Mouse (Mus musculus) erythroid progenitor cell, adult 5-6 weeks (primary cell): ENCODE data around the gene Mtor. TPM values are rescaled to one million over a fixed set of nuclear protein-coding genes. Genes with fewer than 3 reads are reported as not detected.

ENCODE experiments used
- ATAC-seq: replicated peaks from 2 replicates; pipeline ENCODE4 v1.8.0; 2016; ENCODE audit warnings: moderate number of reproducible peaks, mild to moderate bottlenecking, moderate TSS enrichment, inconsistent platforms; ENCODE audit not compliant: poor library complexity, low FRiP score, severe bottlenecking
- total RNA-seq, 2 experiments: library from RNA; stranded (forward) in 1 of 2; stranded (reverse) in 1 of 2; fragments of 150-400 nt in 1 of 2; fragments of 186-747, 209-891 nt in 1 of 2; gene quantifications; 2 replicates each; pipeline versions ENCODE4 v1.2.3 to v1.2.4; 2015 to 2017; ENCODE audit warnings: low replicate concordance in 2 of 2

Gene Mtor
- total RNA-seq, 2 experiments from 2014 or later = 22.0 to 34.4 TPM

DNA sequence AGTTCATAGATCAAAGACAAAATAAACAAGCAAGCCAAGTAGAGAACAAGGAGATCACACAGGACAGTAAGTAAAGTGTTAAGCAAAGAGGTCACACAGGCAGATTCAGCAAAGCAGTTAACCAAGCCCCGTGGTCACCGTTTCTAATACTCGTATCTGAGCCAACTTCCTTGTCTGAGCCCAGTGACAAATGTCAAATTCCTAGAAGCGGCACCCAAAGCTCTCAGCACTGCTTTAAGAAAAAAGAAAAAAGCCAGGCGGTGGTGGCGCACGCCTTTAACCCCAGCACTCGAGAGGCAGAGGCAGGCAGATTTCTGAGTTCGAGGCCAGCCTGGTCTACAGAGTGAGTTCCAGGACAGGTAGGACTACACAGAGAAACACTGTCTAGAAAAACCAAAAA lies 138.2 kb downstream of the Mtor start:
- no peak for ATAC-seq

DNA sequence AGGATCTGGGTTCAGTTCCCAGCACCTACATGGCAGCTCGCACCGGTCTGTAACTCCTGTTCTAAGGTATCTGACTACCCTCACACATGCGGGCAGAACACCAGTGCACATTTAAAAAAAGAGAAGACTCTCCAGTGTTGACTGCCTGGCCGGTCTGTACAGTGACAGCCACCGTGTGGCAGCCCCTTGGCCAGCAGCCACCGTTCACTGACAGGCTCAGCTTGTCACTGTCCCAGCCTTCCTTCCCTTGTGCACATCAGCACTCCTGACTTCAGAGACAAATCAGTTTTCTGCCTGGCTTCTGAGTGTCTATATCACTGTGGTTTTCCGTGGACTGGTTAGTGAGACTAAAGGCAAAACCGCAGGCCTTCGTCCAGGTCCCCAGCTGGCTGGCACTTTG lies 140.4 kb downstream of the Mtor start:
- no peak for ATAC-seq

DNA sequence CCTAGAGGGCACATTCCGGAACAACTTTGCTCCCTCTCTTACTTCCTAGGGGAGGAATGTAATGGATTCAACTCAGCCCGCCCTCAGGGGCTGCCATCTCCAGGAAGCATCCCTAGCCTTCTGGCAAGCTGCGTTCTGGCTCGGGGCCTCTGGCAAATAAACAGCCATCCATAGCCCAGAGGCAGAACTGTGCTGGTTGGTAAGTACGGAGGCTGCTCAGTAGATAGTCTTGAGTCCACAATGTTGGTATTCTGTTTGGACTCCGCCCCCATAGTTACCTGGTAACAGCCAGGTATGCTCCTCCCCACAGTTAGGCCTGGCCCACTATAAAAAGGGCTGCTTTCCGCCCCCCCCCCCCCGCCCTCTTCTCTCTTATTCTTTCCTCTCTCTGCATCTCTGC lies 141.2 kb downstream of the Mtor start:
- no peak for ATAC-seq

DNA sequence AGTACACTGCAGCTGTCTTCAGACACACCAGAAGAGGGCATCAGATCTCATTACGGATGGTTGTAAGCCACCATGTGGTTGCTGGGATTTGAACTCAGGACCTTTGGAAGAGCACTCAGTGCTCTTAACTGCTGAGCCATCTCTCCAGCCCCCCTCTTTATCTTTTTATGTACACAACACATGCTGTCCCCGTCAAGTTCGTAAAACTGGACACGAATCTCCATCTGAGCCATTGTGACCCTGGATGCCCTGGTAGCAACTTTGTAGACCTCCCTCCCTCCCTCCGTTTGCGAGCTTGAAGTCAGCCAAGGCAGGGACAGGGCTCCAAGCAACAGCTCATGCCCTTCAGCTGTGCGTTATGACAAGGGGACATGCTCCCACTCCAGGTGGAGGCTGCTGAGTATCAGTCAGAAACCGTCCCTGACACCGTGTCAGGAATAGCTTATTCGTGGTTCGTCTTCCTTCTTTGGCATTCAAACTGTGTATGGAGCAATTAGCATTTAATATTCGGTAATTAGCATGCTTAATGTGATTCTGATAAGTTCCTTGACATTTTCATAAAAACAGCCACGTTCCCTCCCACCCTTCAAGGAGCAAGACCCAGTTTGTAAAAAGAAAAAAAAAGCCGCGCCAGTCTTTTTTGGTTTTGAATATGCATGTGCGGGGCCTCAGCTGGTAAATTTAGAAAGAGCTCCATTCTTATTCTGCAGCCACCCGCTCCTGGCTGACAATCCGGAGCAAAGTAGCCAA lies 142.2 kb downstream of the Mtor start:
- no peak for ATAC-seq

DNA sequence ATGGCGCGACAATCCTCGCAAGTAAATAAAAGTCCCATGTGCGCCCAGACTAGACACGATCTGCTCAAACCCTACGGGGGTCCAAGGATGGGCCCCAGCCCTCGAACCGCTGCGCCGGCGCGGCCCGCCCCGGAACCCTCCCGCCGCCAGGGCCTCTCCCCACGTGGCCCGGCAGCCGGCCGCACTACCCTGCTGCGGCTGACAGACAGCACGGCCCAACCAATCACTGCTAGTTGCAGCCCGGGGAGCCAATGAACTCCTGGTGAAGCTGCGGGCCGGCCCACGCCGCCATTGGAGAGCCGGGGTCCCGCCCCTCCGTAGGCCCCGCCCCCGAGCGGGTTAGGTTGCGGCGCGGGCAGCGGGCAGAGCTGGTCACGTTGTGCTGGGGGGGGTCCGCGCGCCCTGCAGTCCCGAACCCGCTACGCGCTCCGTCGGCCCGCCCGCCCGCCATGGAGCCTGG lies 142.8 kb downstream of the Mtor start, which contains the start of gene Srm:
Gene Srm (plus strand): TSS at position 333 of the 460 bp plus-strand sequence.
- peak; percentile 100 for ATAC-seq

DNA sequence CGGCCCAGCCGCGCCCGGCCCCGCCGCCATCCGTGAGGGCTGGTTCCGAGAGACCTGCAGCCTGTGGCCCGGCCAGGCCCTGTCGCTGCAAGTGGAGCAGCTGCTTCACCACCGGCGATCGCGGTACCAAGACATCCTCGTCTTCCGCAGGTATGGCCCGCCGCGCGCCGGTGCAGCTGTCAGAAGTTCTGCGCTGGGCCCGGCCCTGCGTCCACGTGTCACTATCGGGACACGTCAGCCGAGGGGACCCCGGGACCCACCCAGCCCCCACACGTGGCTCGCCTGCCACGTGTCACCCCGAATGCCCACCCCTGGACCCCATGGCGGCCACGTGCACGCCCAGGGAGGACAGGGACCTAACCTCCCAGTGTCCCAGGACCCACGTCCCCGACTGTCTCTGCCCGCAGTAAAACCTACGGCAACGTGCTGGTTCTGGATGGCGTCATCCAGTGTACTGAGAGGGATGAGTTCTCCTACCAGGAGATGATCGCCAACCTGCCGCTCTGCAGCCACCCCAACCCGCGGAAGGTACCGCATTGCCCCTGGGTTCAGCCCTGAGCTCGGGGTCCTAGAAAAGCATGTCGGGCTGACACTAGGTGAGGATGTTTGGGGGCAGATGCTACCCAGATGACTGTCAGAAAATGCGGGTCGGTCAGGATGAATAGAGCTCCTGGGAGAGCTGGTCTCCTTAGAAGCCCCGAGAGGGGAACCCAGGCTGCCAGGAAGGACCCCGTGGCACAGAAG lies 143.4 kb downstream of the Mtor start:
- 0 out of 2 replicates have a peak, but pooled peaks have one; percentile 2 for ATAC-seq

DNA sequence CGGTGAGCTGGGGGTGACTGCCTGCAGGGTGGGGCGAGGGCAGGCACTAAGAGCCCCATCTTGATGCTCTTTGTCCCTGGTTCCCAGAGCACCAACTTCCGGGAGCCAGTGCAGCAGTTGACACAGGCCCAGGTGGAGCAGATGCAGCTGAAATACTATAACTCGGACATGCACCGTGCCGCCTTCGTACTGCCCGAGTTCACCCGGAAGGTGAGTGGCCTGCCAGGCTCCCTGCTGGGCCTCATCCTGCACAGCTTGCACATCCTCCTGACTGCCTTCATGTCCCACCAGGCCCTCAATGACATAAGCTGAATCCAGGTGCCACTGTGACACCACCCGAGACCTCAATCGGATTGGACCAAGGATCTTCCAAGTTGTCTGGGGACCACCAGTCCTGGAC lies 145.6 kb downstream of the Mtor start:
- no peak for ATAC-seq

DNA sequence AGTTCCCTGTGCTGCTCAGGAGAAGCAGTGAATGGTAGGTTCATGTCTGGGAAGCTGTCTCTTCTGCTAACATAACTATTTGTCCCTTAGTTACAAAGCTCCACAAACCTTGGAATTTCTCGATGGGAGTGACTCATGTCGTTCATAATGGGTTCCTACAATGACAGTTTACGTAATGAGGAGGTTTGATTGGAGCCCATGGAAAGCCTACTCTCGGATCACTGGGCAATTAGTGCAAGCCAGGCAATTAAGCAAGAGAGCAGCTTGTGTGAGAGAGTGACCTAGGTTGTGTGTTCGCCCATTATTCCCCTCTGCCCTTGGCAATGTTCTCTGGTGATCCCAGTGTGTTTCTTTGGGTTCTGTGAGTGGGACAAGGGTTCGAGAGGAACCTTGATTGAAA lies 147.5 kb downstream of the Mtor start:
- no peak for ATAC-seq

DNA sequence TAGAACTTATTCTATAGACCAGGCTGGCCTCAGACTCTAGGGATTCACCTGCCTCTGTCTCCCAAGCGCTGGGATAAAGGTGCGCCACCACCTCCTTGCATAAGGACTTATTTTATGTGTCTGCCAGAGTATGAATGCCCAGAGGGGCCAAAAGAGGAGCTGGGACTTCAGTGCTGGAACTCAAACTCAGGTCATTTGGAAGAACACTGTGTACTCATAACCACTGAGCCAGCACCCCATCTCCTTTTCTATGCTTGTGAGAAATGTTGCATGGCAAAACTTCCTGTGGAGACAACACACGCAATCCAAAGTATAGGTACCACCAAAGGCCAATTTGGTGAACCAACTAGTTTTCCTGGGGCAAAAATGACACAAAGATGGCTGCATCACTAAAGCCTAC lies 148.3 kb downstream of the Mtor start:
- no peak for ATAC-seq

DNA sequence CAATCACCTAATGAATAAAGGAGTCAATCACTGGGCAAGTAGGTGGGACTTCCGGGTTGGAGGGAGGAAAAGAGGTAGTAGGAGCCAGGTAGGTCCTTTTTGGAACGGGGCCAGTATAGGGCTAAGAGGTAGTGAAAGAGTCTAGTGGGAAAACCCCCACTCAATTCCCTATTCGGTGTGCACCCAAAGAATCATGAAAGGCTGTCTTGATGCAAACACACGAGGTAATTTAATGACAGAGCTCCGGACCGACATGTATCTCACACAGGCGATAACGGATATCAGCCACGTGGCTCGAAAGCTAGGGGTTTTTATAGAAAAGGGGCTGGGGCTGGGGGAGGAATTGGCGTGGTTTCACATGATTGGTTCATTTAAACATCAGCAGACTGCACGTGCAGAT lies 150.4 kb downstream of the Mtor start:
- no peak for ATAC-seq

DNA sequence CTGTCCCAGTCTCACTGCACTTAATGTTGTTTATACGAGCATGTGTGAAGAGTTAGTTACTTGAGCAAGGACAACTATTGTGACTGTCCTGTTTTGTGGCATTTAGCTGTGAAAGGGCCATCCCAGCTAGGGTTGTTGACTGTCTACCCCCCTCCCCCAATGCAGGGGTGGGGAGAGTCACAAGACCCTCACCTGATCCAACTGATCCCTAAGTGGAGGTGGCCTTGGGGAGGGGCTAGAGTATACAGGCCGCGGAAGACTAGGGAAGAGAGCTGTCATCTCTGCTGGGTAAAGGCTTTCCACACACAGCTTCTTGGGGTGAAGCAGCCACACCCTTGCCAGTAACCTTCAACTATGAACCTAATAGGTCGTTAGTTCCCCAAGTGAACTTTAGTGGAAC lies 151.9 kb downstream of the Mtor start:
- no peak for ATAC-seq

DNA sequence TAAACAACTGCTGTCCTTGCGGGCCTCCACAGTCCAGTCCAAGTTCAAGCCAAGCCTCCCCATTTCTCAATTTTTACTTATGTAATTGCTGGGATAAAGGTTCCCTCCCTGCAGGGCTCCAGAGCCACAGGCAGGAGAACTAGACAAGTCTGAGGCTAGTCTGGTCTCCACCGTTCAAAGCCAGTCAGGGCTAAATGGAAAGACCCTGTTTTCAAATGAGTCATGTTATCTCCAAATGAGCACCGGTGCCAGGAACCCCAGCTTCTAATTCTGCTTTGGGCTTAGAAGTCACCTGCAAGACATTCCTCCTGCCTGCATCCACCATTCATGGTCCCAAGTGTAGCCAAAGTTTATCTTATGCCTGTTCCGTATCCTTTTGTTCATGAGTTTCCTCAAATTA lies 153.5 kb downstream of the Mtor start:
- ATAC-seq = no peak

DNA sequence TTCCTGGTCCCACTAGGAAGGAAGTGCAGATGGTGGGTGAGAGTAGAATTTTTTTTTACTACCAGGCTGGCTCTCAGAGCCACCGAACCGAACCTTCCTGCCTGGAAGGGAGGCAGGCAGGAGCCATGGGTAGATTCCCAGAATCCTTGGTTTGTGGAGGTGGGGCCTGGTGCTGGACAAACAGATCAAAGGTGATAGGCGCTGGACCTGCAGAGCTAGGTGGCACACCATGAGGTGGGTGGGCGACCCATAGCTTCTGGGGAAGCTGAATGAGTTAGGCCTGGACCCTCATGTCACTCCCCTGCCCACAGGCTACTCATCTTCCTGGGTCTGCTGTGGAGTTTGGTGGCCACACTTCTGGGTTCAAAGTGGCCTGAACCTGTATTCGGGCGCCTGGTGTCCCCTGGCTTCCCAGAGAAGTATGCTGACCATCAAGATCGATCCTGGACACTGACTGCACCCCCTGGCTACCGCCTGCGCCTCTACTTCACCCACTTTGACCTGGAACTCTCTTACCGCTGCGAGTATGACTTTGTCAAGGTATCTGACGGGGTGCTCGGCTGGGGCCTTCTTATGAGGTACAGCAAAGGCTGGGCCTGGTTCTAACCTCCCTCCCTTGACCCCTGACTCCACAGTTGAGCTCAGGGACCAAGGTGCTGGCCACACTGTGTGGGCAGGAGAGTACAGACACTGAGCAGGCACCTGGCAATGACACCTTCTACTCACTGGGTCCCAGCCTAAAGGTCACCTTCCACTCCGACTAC lies 154.1 kb downstream of the Mtor start, which contains the start of gene Masp2:
Gene Masp2 (plus strand): TSS at position 198 of the 764 bp plus-strand sequence.
- ATAC-seq = no peak

DNA sequence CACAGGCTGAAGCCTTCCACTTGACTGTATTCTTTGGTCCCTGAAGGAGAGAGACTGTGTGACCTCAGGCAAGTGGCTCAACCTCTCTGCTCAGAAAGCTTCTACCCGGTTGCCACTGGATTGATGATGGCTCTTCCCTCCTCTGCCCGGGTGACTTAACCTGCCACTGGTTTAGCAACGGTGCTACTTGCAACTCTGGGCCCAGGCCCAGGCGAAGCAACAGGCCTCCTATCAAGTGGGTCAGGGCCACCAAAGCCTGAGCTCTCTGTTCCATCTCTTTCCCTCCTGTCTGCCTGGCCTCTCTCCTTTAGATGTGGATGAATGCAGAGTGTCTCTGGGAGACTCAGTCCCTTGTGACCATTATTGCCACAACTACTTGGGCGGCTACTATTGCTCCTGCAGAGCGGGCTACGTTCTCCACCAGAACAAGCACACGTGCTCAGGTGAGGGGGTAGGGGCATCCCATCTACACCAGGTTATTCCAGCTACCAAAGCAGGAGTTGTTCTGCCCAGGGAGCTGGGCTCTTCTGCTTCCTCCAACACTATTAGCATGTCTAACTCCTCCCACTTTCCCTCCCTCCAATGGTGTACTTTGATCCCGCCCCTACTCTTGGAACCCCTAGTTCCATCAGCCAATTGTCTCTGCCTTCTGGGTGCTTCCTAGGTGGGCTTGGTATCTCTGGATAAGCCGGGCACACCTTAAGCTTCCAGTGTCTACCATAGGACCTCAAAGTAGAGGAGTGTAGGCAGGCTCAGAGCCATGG lies 155.1 kb downstream of the Mtor start:
- ATAC-seq = no peak

DNA sequence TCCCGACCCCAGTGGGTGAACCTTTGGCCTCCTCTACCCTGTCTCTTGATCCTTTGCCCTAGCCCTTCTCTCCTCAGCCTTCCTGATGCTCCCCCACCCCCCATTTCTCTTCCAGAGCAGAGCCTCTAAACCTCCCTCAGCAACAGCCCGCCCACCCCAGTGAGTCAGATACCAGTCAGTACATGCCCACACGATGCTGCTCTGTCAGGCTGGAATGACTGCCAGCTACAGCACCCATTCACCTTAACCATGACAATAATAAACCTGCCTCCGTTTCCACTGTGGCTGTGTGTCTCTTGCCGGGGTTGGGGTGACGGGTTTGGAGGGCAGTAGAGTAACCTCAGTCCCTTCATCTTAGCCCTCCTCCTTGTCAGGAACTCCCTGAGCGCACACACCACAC lies 155.7 kb downstream of the Mtor start:
- ATAC-seq = no peak

DNA sequence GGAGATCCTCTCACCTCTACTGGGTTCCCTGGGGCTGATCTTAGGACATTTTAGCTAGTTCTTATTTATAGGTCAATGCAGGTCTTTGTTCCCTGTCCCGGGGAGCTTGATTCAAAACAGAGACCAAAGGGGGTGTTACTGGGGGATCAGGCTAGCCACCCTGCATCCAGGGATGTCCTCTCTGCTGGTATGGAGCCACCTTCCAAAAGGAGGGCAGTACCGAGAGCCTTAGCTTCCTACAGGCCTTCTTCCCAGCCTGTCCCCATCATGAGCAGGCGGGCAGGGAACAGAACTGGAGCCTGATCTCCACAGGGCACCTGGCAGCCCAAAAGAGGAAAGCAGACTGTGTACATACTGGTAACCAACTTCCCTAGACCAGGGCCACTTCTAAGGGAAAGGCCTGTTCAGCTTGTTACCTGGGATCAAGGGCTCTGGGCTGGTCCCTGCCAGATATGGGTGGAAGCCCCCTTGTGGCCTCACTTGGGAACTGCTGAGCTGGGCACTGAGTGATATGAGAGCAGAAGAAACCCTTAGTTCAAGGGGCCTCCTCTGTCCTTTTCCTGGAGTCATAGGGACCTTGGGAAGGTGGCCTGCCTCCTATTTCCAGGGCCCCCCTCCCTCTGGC lies 156.2 kb downstream of the Mtor start:
- ATAC-seq = peak; percentile 78
